Mouse (Mus musculus) heart, postnatal 0 days (tissue): ENCODE measurements around the gene Timeless. TPM values are rescaled to one million over a fixed set of nuclear protein-coding genes. Genes with fewer than 3 reads are reported as not detected.
"Not testable (repeated sequence)": the region's sequence is repeated elsewhere in the genome, so short reads cannot be mapped to it uniquely, and the experiment has no call there.

ENCODE experiments used
- ATAC-seq: fragments of 200-750 bp; cut with Nextera tagmentation; 2 replicates; pipeline ENCODE4 v1.8.0; 2017; ENCODE audit warnings: low read depth, moderate number of reproducible peaks, moderate library complexity; ENCODE audit not compliant: insufficient read depth
- DNase-seq: peaks from one replicate; pipeline ENCODE4 v3.0.0-alpha.2; 2016; ENCODE audit warnings: low spot score
- H3K27ac ChIP-seq: fragments of 300-500 bp; sonication (generic); 2 replicates; pipeline ENCODE4 v1.5.1; 2014; ENCODE audit warnings: low read depth, mild to moderate bottlenecking
- H3K27me3 ChIP-seq: fragments of 300-500 bp; sonication (generic); 2 replicates; pipeline ENCODE4 v1.6.1; 2014; ENCODE audit warnings: low read length, mixed read lengths; ENCODE audit not compliant: control insufficient read depth, insufficient read depth
- H3K36me3 ChIP-seq: fragments of 300-500 bp; sonication (generic); replicated peaks from 2 replicates; pipeline ENCODE4 v1.6.1; 2014; ENCODE audit warnings: low read length, mixed read lengths; ENCODE audit not compliant: control insufficient read depth, insufficient read depth
- H3K4me1 ChIP-seq: fragments of 300-500 bp; sonication (generic); 2 replicates; pipeline ENCODE4 v1.6.1; 2014; ENCODE audit warnings: antibody characterized with exemption; ENCODE audit not compliant: control insufficient read depth, insufficient read depth
- H3K4me2 ChIP-seq: fragments of 300-500 bp; sonication (generic); 2 replicates; pipeline ENCODE4 v1.6.1; 2014; ENCODE audit warnings: low read depth, mild to moderate bottlenecking, low read length, moderate library complexity
- H3K4me3 ChIP-seq: fragments of 300-500 bp; sonication (generic); 2 replicates; pipeline ENCODE4 v1.5.1; 2014; ENCODE audit warnings: low read depth, low read length
- H3K9ac ChIP-seq: fragments of 300-500 bp; sonication (generic); replicated peaks from 2 replicates; pipeline ENCODE4 v1.6.1; 2014; ENCODE audit warnings: low read depth, low read length, mixed read lengths
- H3K9me3 ChIP-seq: fragments of 300-500 bp; sonication (generic); replicated peaks from 2 replicates; pipeline ENCODE4 v1.6.1; 2016; ENCODE audit warnings: low read length; ENCODE audit not compliant: control insufficient read depth
- CTCF ChIP-seq: IDR thresholded peaks from 2 replicates; pipeline ENCODE4 v1.5.1; 2016; ENCODE audit warnings: antibody characterized with exemption, control low read depth, low read depth
- EP300 ChIP-seq: IDR thresholded peaks from 2 replicates; pipeline ENCODE4 v1.6.1; 2016; ENCODE audit warnings: antibody characterized with exemption, low read depth
- WGBS: fragments of 180-500 bp; shearing (Covaris S2); extraction: QIAGEN DNeasy Blood & Tissue Kit; methylation state at CpG from one replicate; pipeline ENCODE4 v1.1.7; 2014; 5-methylcytosine and 5-hydroxymethylcytosine counted together
- polyA plus RNA-seq: library from polyadenylated mRNA; unstranded; fragments of >200 nt; fragmentation: Nextera tagmentation; extraction: Ambion mirVana; gene quantifications from 2 replicates; pipeline ENCODE4 v1.2.1, GENCODE M21; 2015
- total RNA-seq: library from RNA; depleted of rRNA; stranded (reverse); fragments of >200 nt; gene quantifications from 2 replicates; pipeline ENCODE4 v1.2.3, GENCODE M21; 2014; ENCODE audit warnings: low replicate concordance

Gene Timeless
- total and polyA plus RNA-seq, 2 experiments from 2014 or later, result 11.1 to 15.2 TPM

- TF ChIP-seq EP300 (no peak), CTCF (no peak)
- H3K9ac ChIP-seq, result no peak overlapping the region
- H3K36me3 ChIP-seq, result peaks cover 63% of the 10 kb centered on the region
- no peak overlapping the region for H3K4me3 ChIP-seq
- 67% methylated on average over 6 of the region's 6 CpGs for WGBS
- 0 out of 2 replicates have a peak, but pooled peaks cover 3% of the 10 kb centered on the region for H3K4me1 ChIP-seq
- no peaks in the 10 kb centered on the region for H3K27me3 ChIP-seq
- DNase-seq (no peak), ATAC-seq (no peak)
- H3K9me3 ChIP-seq, result no peaks in the 10 kb centered on the region
- no peak overlapping the region for H3K4me2 ChIP-seq
- no peak overlapping the region for H3K27ac ChIP-seq
These were observed 46.3 kb downstream of the Timeless start for GRCm38 (mm10) chr10:128278158-128278557.

GRCm38 (mm10) chr10:128280943-128281342 is 49.1 kb downstream of the Timeless start:
- TF ChIP-seq EP300 (no peak), CTCF (no peak)
- Histone ChIP-seq H3K4me1 (no peaks in the 10 kb centered on the region), H3K4me3 (no peak overlapping the region), H3K27me3 (no peaks in the 10 kb centered on the region), H3K4me2 (no peak overlapping the region), H3K9ac (no peak overlapping the region), H3K27ac (no peak overlapping the region), H3K36me3 (peaks cover 87% of the 10 kb centered on the region), H3K9me3 (no peaks in the 10 kb centered on the region)
- no peak for ATAC-seq
- no peak for DNase-seq
- WGBS, result 78% methylated on average over 6 of the region's 6 CpGs

- H3K9ac ChIP-seq, result no peak overlapping the region
- DNase-seq, result no peak
- no peaks in the 10 kb centered on the region for H3K4me1 ChIP-seq
- H3K27me3 ChIP-seq, result no peaks in the 10 kb centered on the region
- TF ChIP-seq CTCF, result no peak
- no peak for TF ChIP-seq EP300
- peaks cover 90% of the 10 kb centered on the region for H3K36me3 ChIP-seq
- WGBS, result 90% methylated on average over 14 of the region's 14 CpGs
- no peak overlapping the region for H3K4me2 ChIP-seq
- no peak overlapping the region for H3K4me3 ChIP-seq
- no peak overlapping the region for H3K27ac ChIP-seq
- H3K9me3 ChIP-seq, result no peaks in the 10 kb centered on the region
- ATAC-seq, result no peak
These were observed 49.8 kb downstream of the Timeless start for GRCm38 (mm10) chr10:128281682-128282081.

GRCm38 (mm10) chr10:128282886-128283450 is 51.1 kb downstream of the Timeless start:
- Histone ChIP-seq H3K4me1 (no peaks in the 10 kb centered on the region), H3K9me3 (no peaks in the 10 kb centered on the region), H3K27ac (no peak overlapping the region), H3K4me3 (no peak overlapping the region), H3K4me2 (no peak overlapping the region), H3K9ac (no peak overlapping the region), H3K36me3 (peaks cover 89% of the 10 kb centered on the region), H3K27me3 (no peaks in the 10 kb centered on the region)
- TF ChIP-seq CTCF, result no peak
- DNase-seq (no peak), ATAC-seq (no peak)
- 87% methylated on average over 20 of the region's 20 CpGs for WGBS

- no peaks in the 10 kb centered on the region for H3K27me3 ChIP-seq
- H3K4me2 ChIP-seq, result no peak overlapping the region
- DNase-seq, result peak; percentile 21
- peak; percentile 66 for TF ChIP-seq CTCF
- TF ChIP-seq EP300, result no peak
- no peaks in the 10 kb centered on the region for H3K9me3 ChIP-seq
- no peaks in the 10 kb centered on the region for H3K4me1 ChIP-seq
- no peak for ATAC-seq
- H3K27ac ChIP-seq, result no peak overlapping the region
- H3K36me3 ChIP-seq, result peaks cover 90% of the 10 kb centered on the region
- 64% methylated on average over 31 of the region's 31 CpGs for WGBS
- H3K4me3 ChIP-seq, result no peak overlapping the region
- no peak overlapping the region for H3K9ac ChIP-seq
These were observed 52.0 kb downstream of the Timeless start for GRCm38 (mm10) chr10:128283604-128284579.

- H3K36me3 ChIP-seq, result peaks cover 64% of the 10 kb centered on the region
- H3K4me1 ChIP-seq, H3K27me3 ChIP-seq, ATAC-seq, H3K9ac ChIP-seq, H3K4me3 ChIP-seq, H3K4me2 ChIP-seq, DNase-seq, H3K9me3 ChIP-seq, H3K27ac ChIP-seq: not testable (repeated sequence)
- WGBS, result 86% methylated on average over 1 of the region's 1 CpGs
These were observed 58.7 kb downstream of the Timeless start for GRCm38 (mm10) chr10:128290594-128290993.
